Mouse (Mus musculus) ES-E14 (cell line): ENCODE measurements at regions not wholly inside any gene's neighbourhood (a gene's known extent, or its start where the extent isn't known, plus 50 kb on each side); places are given as distances from the start of the nearest gene placed in this dataset.

Experiments
- DNase-seq: peaks from one replicate; pipeline ENCODE4 v3.0.0-alpha.2; 2013; ENCODE audit warnings: low read depth, low spot score
- H3K27ac ChIP-seq: 2 replicates; pipeline ENCODE4 v1.5.1; 2012; ENCODE audit warnings: low read depth, mild to moderate bottlenecking, low read length, moderate library complexity, mixed read lengths; ENCODE audit not compliant: poor library complexity, insufficient read depth, severe bottlenecking
- H3K36me3 ChIP-seq: 2 replicates; pipeline ENCODE4 v1.6.1; 2012; ENCODE audit warnings: mild to moderate bottlenecking, low read length, moderate library complexity, mixed read lengths; ENCODE audit not compliant: control insufficient read depth, poor library complexity, insufficient read depth, severe bottlenecking
- H3K4me1 ChIP-seq, 2 experiments: fragments of 150-350 bp in 1 of 2; sonication (generic) in 1 of 2; 2 replicates each; pipeline ENCODE4 v1.6.1; 2012; ENCODE audit warnings: low read length in 2 of 2, mild to moderate bottlenecking in 1 of 2, mixed read lengths in 1 of 2; ENCODE audit not compliant: control insufficient read depth in 2 of 2, insufficient read depth in 2 of 2, poor library complexity in 1 of 2
- H3K4me3 ChIP-seq, 2 experiments: fragments of 150-350 bp in 1 of 2; sonication (generic) in 1 of 2; 2 replicates each; pipeline ENCODE4 v1.5.1; 2012; ENCODE audit warnings: low read length in 2 of 2, low read depth in 1 of 2, mild to moderate bottlenecking in 1 of 2, mixed read lengths in 1 of 2; ENCODE audit not compliant: insufficient read depth in 1 of 2, poor library complexity in 1 of 2, severe bottlenecking in 1 of 2
- H3K9ac ChIP-seq: 2 replicates; pipeline ENCODE4 v1.6.1; 2012; ENCODE audit warnings: low read depth, mild to moderate bottlenecking, low read length, mixed read lengths; ENCODE audit not compliant: poor library complexity, insufficient read depth, severe bottlenecking
- H3K9me3 ChIP-seq: fragments of 150-350 bp; sonication (generic); 2 replicates; pipeline ENCODE4 v1.6.1; 2012; ENCODE audit warnings: low read depth, mild to moderate bottlenecking, low read length; ENCODE audit not compliant: control insufficient read depth, insufficient read depth
- CHD2 ChIP-seq: IDR thresholded peaks from 2 replicates; pipeline ENCODE4 v1.6.1; 2014; ENCODE audit warnings: mild to moderate bottlenecking, low read depth, low read length, inconsistent platforms
- HCFC1 ChIP-seq: IDR thresholded peaks from 2 replicates; pipeline ENCODE4 v1.6.1; 2012; ENCODE audit warnings: low read length, inconsistent platforms, borderline replicate concordance; ENCODE audit not compliant: insufficient read depth
- MAFK ChIP-seq: IDR thresholded peaks from 2 replicates; pipeline ENCODE4 v1.6.1; 2014; ENCODE audit warnings: mild to moderate bottlenecking, low read depth, low read length, inconsistent platforms; ENCODE audit not compliant: insufficient read depth
- ZC3H11A ChIP-seq: IDR thresholded peaks from 2 replicates; pipeline ENCODE4 v1.6.1; 2012; ENCODE audit warnings: low read depth, mild to moderate bottlenecking, inconsistent platforms, low read length, borderline replicate concordance
- ZNF384 ChIP-seq: IDR thresholded peaks from 2 replicates; pipeline ENCODE4 v1.6.1; 2012; ENCODE audit warnings: low read depth, low read length, inconsistent platforms
- in situ Hi-C, 2 experiments: fragments of 600-800 bp; cut with MboI; formaldehyde crosslinking; loops; one replicate each; pipeline ENCODE4 v1.15.1; 2025; ENCODE audit warnings: low sequenced_read_pairs in 2 of 2, inconsistent platforms in 1 of 2; ENCODE audit not compliant: unreplicated experiment in 2 of 2

- in situ Hi-C loops: no loop called here
- no peaks in the 10 kb centered on the region for H3K36me3 ChIP-seq
- H3K4me3 ChIP-seq: no peak overlapping the region
- no peak overlapping the region for H3K9ac ChIP-seq
- H3K9me3 ChIP-seq: no peaks in the 10 kb centered on the region
- no peaks in the 10 kb centered on the region for H3K4me1 ChIP-seq
- no peak for TF ChIP-seq HCFC1
- no peak for TF ChIP-seq MAFK
- TF ChIP-seq ZNF384: no peak
- TF ChIP-seq ZC3H11A: no peak
- TF ChIP-seq CHD2: no peak
- no peak overlapping the region for H3K27ac ChIP-seq
- no peak for DNase-seq
Observed at GRCm38 (mm10) chr2:11899698-11900660, 122.3 kb downstream of the Ankrd16 start.

GRCm38 (mm10) chr2:11914782-11915181, 137.1 kb downstream of the Ankrd16 start:
- Histone ChIP-seq H3K27ac (no peak overlapping the region), H3K36me3 (no peaks in the 10 kb centered on the region), H3K4me1 (no peaks in the 10 kb centered on the region), H3K9me3 (no peaks in the 10 kb centered on the region), H3K4me3 (no peak overlapping the region), H3K9ac (no peak overlapping the region)
- in situ Hi-C loops: no loop called here
- peak; percentile 27 for DNase-seq
- TF ChIP-seq MAFK (peak; percentile 97), HCFC1 (no peak)

GRCm38 (mm10) chr2:11917373-11917772, 139.7 kb downstream of the Ankrd16 start:
- H3K27ac ChIP-seq: no peak overlapping the region
- no peak for TF ChIP-seq HCFC1
- no peak for TF ChIP-seq CHD2
- TF ChIP-seq MAFK: no peak
- TF ChIP-seq ZC3H11A: no peak
- no peak for TF ChIP-seq ZNF384
- no peaks in the 10 kb centered on the region for H3K9me3 ChIP-seq
- no peak overlapping the region for H3K4me3 ChIP-seq
- H3K36me3 ChIP-seq: no peaks in the 10 kb centered on the region
- no peak overlapping the region for H3K9ac ChIP-seq
- no peak for DNase-seq
- in situ Hi-C loops: no loop called here
- no peaks in the 10 kb centered on the region for H3K4me1 ChIP-seq

- Histone ChIP-seq H3K36me3 (no peaks in the 10 kb centered on the region), H3K27ac (no peak overlapping the region), H3K9me3 (no peaks in the 10 kb centered on the region), H3K4me3 (no peak overlapping the region), H3K4me1 (no peaks in the 10 kb centered on the region), H3K9ac (no peak overlapping the region)
- in situ Hi-C loops: no loop called here
- DNase-seq: no peak
- TF ChIP-seq MAFK: no peak
- no peak for TF ChIP-seq ZC3H11A
- TF ChIP-seq HCFC1: no peak
- TF ChIP-seq ZNF384: no peak
- no peak for TF ChIP-seq CHD2
Observed at GRCm38 (mm10) chr2:11918070-11918469, 140.4 kb downstream of the Ankrd16 start.

GRCm38 (mm10) chr2:11960777-11961176, 183.1 kb downstream of the Ankrd16 start:
- TF ChIP-seq ZC3H11A: no peak
- no peak for TF ChIP-seq MAFK
- TF ChIP-seq HCFC1: no peak
- no peak for TF ChIP-seq ZNF384
- TF ChIP-seq CHD2: no peak
- no peaks in the 10 kb centered on the region for H3K36me3 ChIP-seq
- H3K27ac ChIP-seq: no peak overlapping the region
- DNase-seq: no peak
- H3K4me1 ChIP-seq: no peaks in the 10 kb centered on the region
- no peak overlapping the region for H3K9ac ChIP-seq
- H3K9me3 ChIP-seq: no peaks in the 10 kb centered on the region
- no peak overlapping the region for H3K4me3 ChIP-seq
- in situ Hi-C loops: no loop called here
